14 mouse cellular contexts compared by ENCODE assay signal in the genomic region with DNA sequence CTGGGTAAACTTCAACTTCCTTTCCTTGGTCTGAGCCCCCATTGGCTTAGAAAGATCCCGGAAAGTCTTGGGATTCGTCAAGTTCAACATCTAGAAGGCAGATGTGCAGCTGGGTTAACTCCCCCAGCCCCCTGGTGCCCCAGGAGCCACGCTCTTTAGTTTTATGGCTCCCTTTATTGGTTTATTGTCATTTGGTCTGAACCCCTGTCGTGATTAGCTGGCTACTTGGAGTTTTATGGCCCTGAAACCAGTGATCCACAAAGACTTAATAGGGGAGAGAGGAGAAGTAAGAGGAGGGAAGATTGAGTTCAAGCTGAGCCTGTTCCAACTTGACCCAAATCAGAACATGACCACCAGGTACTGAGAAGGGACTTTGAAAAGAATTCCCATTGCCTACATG. TPM values are rescaled to one million over a fixed set of nuclear protein-coding genes. Genes with fewer than 3 reads are reported as not detected.
"Had no signal": no experiment of that assay in that cellular context is flagged by ENCODE, and none has a peak within 500 bp of the region (broad histone marks: within the 10 kb centered on the region; RNA-seq: fewer than 3 reads in every experiment).

No protein-coding gene starts in this region.

- H3K4me3 ChIP-seq: layer of hippocampus, adult 2 months; limb, embryonic 15.5 days; liver, embryonic 12.5 days; midbrain, embryonic 12.5 days had no signal

- H3K4me1 ChIP-seq: liver, embryonic 12.5 days; midbrain, embryonic 12.5 days had no signal

- H3K27me3 ChIP-seq: limb, embryonic 15.5 days; liver, embryonic 12.5 days; midbrain, embryonic 12.5 days had no signal

- H3K9ac ChIP-seq: limb, embryonic 15.5 days; liver, embryonic 12.5 days; lung, embryonic 14.5 days; midbrain, embryonic 12.5 days had no signal

- ATAC-seq: liver, embryonic 12.5 days; midbrain, embryonic 16.5 days had no signal

- H3K4me2 ChIP-seq: limb, embryonic 15.5 days; liver, embryonic 12.5 days; lung, embryonic 14.5 days; midbrain, embryonic 12.5 days had no signal

- H3K27ac ChIP-seq: layer of hippocampus, adult 2 months; limb, embryonic 15.5 days; liver, embryonic 12.5 days; midbrain, embryonic 12.5 days; stomach, postnatal 0 days had no signal

- DNase-seq: kidney, adult 2 months; left cerebral cortex, postnatal 4 days; lung, embryonic 14.5 days; lung, postnatal 10 days; lung, postnatal 4 days; right cerebral cortex, postnatal 25 days; thymus, postnatal 4 days had no signal

- H3K36me3 ChIP-seq: limb, embryonic 15.5 days; liver, embryonic 12.5 days; midbrain, embryonic 12.5 days had no signal

- H3K9me3 ChIP-seq: limb, embryonic 15.5 days; liver, embryonic 12.5 days; midbrain, embryonic 12.5 days had no signal

RNA-seq across cellular contexts. Expression of a gene that starts 4.5 kb away (rescaled TPM):
- total RNA-seq: megakaryocyte, adult 5-6 weeks had no signal
